Mouse (Mus musculus) lung, adult 18-20 months (tissue): Measurements from ENCODE around the gene Pcsk5.

Source experiments
- DNase-seq, 2 experiments: peaks; one replicate each; pipeline ENCODE4 v3.0.0; 2022; ENCODE audit warnings: mixed read lengths in 2 of 2

Pcsk5 gene

DNA sequence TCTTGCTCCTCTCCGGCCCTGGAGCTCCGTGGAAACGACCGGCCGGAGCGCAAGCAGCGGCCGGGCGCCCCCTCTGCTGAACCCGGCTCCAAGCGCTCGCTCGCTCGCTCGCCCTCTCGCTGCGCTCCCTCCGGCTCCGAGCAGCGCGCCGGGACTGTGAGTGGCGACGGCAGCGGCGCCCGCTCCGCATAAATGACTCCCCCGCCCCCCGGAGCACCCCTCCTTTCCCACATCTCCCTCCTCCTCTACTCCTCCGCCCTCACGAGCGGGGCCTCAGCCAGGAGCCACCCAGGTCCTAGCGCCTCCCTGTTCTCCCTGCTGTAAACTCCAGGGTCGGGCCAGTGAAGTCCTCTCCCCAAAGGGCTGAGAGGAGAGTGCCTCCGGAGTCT is at the start of gene Pcsk5:
Gene Pcsk5 (minus strand): TSS at position 162 of the 389 bp plus-strand sequence.
- peak; percentile 82 to 86 for DNase-seq

DNA sequence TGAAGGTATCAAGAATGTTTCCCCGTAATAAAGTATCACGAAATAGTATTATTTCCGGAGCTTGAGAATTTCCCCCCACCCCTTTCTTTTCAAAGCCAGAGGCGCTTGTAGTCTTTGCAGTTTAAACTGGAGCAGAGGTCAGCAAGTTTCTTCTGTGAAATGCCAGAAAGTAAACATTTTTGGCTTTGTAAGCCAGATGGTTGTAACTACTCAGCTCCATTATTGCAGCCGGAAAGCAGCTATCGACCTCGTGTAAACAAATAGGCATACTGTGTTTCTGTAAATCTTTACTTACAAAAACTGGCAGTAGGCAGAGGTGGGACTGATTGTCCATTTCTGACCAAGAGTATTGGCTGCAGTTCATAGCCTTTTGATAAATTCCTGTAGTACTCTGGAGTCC is 38.4 kb upstream of the Pcsk5 start:
- no peak for DNase-seq

- DNase-seq = no peak
Observed at GRCm38 (mm10) chr19:17874388-17874787, 37.0 kb upstream of the Pcsk5 start.

DNA sequence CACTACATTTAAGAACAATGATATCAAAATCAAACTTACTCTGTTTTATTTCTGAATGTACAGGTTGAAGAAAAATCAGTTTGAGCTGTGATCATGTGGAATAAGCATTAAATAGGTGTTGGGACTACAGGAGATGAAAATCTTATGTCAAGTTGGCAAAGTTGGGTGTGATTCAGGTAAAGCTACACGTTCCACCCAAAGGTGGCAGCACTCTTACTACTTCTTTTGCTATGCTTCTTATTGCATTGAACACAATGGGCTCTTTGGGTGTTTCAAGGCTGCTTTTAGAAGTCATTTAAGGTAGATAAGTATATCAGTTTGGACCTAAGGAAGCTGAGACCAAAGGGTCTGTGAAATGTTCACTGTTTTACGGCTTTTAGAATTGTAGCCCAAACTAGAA is 36.3 kb upstream of the Pcsk5 start:
- no peak for DNase-seq

- DNase-seq = no peak
Observed at GRCm38 (mm10) chr19:17866317-17866891, 29.0 kb upstream of the Pcsk5 start.

DNA sequence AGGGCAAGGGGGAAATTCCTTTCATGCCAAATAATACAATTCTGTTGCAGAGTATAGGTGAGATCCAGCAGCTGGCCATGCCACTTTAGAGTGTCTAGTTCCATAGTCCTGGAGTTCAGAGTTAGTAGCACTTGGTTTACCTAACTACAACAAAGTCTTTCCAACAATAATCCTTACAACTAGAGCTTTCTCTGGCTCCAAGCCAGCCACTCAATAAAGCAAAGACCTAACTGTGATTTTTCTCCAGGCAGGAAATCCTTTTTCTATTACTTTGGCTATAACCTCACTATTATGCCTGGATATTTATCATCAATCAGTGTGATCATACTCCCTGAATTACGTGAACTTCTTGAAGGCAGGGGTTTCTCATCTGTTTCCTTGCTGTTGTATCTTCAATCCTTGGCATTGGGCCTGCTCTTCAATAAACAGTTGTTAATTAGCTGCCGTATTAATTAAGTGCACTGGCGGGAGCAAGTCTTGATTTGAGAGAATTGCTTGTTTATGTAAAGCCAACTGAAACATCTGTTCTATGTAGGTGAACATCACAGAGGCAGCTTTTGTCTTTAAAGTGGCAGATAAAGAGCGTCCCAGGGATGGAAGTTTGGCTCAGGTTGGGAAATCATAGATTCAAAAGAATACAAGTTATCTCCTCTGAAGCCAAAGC is 23.1 kb upstream of the Pcsk5 start:
- DNase-seq = no peak

DNA sequence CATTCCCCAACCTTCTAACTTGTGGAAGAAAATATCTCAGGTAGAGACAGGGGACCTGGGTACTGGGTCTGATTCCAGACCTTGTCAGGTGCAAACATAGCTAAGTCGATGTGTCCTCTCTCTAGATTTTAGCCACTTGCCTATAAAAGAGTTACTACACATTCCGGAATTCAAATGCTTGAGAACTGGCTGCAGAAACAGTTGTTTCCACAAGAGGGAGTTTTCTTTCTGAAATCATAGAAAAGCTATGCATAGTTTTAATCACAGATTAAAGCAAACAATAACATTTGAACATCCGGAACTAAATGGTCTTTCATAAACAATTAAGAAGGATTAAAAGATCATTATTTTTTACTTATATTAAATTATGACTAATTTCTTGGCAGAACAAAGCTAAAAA is 19.3 kb upstream of the Pcsk5 start:
- no peak for DNase-seq

DNA sequence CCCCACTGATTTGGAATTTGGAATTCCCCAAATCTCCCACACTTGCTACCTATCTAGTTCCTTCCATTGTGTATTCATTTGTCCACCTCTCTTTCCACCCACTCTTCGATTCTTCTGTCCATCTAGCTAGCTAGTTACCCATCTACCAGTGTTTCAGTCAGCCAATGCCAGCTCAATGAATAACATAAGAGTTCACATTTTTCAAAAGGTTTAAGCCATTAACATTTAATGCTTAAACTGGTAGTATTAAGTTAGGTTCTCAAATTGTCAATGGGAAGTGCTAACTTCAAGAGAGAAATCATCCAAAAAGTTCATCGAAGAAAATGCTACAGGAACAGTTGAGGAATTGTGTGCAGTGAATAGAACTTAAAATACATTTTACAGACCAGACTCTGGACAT is 11.0 kb upstream of the Pcsk5 start:
- no peak for DNase-seq

DNA sequence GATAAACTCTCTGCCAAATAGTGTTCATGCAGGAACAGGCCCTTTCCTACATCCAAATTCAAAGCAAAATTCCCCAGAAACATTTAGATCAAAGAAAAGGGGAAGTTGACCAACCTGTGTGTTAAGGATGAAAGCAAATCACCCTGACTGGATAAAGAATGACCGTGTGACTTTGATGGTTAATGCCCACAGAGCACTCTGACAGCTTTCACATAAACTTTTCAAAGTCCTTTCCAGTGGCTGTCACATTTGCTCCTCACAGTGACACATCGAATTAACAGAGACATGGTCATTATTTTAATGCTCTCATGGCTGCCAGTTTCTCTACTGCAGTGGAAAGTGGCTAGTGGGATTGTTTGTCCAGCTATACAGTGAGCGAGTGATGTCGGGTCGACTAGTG is 8.5 kb upstream of the Pcsk5 start:
- no peak for DNase-seq

- no peak for DNase-seq
Observed at GRCm38 (mm10) chr19:17841586-17841985, 4.2 kb upstream of the Pcsk5 start.

DNA sequence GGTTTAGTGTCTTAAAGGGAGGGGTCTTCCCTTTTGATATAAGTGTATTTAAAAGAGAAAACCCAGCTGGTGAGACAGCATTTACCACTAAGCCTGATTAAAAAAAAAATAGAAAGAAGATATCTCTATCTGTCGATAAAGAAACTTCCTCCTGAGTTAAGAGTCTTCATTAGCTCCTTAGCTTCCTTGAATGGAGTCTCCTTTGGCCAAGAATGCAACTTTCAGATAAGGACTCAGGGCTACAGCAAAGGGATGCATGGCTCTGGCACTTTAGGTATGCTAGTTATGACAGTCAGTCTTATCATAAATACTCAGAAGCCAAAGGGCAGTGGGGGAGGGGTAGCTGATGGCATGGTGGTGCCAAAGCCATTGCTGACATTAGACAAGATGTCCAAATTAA is 2.4 kb upstream of the Pcsk5 start:
- no peak for DNase-seq

DNA sequence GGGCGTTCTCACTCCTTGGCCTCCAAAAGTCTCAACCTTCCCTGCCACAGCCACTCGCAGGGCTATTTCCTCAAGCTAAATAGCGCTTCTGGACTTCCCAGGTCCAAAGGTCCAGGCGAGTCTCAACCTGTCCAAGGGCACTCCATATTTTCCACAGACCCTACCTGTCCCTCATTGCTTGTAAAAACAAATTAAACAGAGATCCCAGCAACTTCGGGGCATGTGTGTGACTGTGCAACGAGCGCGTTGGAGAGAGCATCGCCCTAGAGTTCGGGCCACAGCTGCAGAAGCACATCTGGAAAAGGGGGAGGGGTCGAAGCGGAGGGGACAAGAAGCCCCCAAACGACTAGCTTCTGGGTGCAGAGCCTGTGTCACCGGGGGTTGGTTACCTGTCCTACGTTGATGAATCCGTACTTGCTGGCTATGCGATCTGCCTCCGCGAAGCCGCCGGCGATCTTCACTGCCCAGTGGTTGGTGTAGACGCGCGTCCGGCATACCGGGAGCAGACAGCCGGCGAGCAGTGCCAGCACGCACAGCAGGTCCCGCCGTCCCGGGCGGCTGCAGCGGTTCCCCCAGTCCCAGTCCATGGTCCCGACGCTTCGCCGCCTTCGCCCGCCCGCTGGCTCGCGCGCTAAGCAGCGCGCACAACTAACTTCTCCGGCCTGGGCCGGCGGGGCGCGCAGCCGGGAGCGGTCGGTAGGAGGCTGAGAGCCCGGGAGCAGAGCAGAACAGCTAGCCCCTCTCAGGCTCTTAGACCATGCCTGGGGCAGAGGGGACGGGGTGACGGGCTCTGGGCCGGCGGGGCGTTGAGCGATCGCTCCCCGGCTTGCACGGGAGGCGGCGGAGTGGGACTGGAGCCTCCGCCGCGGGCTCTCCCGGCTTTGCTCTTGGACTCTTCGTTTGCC is 614 bp downstream of the Pcsk5 start:
- peak; percentile 11 to 20 for DNase-seq

DNA sequence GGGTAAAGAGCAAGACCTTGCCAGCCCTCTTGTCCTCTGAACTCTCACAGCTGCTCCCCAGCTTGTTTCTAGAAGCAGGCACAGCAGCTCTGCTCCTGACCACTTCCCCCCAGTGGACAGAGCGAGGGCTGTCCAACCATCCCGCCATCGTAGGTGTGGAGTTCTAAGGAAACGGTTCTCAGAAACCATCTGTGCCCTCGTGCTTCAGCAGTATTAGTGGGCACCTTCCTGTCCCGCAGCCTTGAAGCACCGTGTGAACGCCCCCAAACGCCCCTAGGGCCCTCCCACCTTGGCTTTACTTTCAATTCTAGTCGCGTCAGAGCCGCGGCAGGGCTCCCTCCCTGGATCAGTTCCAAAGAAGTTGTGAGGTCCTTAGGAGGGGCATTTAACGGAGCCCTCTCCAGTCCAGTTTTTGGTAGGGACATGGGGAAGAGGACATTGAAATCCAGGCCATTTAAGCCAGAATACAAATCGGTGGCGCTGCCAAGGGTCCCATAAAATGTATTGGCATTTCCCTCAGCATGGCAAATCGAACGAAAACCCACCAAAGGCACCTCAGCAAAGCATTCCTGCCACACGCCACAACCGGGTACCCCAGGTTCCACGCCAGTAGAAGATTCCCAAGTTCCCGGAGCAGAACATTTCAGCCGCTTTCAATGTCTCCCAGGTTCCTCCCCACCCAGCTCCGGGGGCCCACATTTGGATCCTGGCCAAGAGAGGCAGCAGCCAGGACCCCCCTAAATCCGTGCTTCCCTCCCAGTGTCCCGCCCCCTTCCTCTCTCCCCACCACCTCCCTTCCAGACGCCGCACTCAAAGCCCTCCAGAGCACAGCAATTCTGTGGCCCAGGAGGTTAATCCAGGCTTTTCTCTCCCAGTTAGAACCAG is 1.5 kb downstream of the Pcsk5 start:
- peak; percentile 28 to 40 for DNase-seq

- DNase-seq = no peak
Observed at GRCm38 (mm10) chr19:17834894-17835293, 2.5 kb downstream of the Pcsk5 start.

GRCm38 (mm10) chr19:17831376-17831775 is 6.1 kb downstream of the Pcsk5 start:
- no peak for DNase-seq

- no peak for DNase-seq
Observed at GRCm38 (mm10) chr19:17828414-17828813, 9.0 kb downstream of the Pcsk5 start.

GRCm38 (mm10) chr19:17826694-17827093 is 10.7 kb downstream of the Pcsk5 start:
- DNase-seq = no peak

GRCm38 (mm10) chr19:17820046-17820445 is 17.4 kb downstream of the Pcsk5 start:
- DNase-seq = no peak

DNA sequence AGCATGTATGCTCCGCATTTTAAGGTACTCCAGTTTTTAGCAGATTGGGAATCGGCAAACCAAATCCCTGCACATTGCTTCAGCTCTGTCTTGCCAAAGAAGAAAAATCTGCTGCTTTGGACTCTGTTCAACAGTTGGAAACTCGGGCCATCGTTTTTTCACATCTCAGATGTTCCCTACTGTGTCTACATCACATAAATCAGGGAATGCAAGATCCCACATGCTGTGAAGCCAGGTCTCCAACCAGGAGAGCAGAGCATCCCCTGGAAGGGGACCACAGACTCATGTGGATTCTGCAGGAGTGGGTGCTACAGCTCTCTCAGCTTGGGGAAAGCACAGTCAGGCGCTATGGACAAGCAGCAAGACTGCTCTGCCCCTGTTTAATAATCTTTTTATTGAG is 18.4 kb downstream of the Pcsk5 start:
- no peak for DNase-seq

GRCm38 (mm10) chr19:17815062-17815461 is 22.4 kb downstream of the Pcsk5 start:
- no peak for DNase-seq

DNA sequence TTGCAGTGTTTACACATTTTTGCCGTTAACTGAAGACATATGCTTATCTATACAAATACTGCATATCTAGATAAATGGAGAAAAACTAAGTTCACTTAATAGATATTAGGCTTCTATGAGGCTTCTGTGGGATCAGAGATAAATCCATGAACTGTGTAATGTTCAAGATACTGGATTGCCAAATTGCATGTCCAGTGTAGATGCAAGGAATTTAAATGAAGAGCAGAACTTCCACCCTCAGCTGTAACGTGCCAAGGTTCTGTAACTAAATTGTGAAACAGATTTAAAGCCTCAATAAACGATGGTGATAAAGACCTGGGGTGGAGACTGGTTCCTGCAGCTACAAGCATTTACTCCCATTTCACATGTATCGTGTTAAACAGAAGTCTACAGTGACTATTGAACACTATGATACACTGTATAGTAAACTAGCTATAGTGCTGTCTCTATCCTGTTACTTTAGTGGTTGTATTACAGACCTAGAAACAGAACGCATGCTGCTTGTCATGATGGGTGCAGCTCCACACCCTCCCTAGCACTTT is 23.9 kb downstream of the Pcsk5 start:
- DNase-seq = no peak

DNA sequence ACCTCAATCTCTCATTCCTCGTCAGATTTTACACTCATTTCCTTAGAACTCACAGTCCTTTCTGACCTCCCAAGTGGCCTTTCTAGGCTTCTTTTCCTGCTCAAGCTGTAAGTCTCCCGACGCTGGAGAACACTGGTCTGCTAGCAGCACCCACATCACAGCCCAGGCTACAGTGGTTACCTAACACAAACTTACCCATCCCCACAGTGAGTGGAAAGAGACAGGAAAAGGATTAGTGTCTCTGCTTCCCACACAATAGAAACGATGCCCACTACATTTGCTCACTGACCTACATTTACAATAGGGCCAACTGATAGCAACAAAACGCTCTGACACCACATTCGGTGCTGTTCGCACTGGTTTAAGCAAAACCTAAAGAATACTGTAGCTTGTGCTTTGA is 24.8 kb downstream of the Pcsk5 start:
- no peak for DNase-seq

- DNase-seq = no peak
Observed at GRCm38 (mm10) chr19:17806626-17807025, 30.8 kb downstream of the Pcsk5 start.
